Mouse (Mus musculus): ENCODE data around the gene Mras.

The Mras gene

DNA sequence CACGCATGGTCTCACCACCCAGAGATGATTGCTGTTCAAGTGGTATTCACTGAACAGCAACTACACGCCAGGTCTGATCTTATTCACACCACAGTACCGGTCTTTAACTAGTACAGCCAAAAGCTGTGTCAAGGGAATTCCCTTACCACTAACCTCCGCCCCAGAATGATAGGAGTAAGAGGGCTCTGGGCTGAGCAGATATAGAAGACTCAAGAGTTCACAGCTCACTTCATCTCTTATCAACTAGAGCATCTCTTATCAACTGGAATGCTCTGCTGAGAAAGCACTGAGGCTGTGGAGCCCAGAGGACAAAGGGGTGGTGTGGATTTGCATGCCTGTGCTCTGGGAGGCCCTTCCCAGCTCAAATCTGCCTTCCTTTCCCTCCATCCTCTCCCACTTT lies 25.4 kb downstream of the Mras start:
- no peak for DNase-seq (ENCODE audit: low read depth)

DNA sequence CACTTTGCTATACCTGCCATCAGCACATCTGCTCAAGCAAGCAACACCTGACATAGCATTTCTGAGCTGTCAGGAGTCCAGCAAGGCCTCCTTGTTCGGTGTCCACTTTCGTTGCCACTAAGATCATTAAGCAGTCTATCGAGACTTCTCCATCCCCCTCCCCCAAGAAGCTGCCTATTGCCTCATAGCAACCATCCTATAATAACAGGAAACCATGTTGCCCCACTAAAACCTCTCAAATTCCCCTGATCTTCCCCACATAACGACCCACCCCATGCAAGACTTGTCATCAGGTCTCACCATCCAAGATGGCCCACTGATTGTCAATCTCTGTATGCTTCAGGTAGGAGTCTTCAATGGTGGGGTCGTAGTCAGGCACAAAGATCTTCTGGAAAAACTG lies 26.1 kb downstream of the Mras start:
- no peak for DNase-seq (ENCODE audit: low read depth)

DNA sequence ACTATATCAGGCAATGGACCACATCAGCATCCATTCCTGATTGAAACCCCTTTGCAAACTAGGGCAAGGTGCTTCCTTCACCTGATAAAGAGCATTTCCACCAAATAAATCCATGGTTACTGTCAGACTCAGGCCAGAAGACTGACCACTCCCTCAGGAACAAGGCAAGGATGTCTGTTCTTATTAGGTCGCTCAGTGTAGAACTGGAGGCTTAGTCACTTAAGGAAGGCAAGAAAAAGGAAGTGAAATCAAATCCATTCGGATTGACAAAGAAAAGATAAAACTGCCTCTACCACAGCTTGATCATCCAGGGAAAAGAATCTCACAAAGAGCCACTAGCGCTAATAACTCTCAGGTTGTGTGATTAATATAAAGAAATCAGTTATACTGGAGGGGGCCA lies 27.9 kb downstream of the Mras start:
- no peak for DNase-seq (ENCODE audit: low read depth)

DNA sequence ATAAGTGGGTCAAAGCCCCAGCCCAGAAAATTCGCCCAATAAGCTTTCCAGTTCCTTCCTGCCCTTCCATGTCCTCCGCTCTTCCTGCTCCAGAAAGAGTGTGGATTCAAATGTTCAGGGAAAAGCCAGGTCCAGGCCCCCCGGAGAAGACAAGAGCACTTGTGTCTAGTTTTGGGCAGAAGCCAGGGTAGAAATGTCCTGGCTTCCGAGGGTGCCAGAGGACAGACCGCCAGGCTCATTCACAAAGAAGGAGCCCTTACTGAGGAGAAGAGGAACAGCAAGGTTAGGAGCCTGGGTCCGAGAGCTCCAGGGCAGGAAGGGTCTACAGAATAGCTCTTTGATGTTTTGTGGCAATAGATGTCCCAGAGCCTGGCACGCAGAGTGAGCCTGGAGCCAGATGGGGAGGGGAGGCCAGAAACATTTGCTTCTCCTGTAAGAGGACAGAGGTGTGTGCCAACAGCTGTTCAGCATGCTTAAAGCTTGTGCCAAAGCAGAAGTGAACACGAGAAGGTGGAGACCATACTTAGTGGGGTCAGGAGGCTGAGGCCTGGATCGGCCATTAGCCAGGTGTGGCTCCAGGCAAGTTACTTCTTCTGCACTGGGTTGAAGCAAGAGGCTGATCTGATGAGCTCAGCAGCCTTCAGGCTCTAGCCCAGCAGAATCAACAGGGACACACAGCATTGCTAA lies 35.8 kb downstream of the Mras start:
- no peak for DNase-seq (ENCODE audit: low read depth)

DNA sequence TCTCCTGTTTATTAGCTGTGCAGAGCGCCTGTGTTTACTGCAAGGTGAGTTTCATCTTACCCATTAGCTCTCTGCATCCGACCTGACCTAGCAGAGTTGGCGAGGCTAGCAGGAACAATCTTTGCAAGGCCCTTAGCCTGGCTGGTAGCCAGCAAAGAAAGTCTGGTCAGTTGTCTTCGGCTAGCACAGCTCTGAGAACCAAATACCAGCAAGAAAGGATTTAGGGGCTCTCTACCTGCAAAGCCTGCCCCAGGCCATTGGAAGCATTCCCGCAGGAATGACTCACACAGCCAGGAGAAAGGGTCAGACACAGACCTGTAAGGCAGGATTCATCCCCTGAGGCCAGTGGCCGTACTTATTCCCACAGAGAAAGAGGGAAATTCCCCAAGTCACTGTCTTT lies 36.4 kb downstream of the Mras start:
- no peak for DNase-seq (ENCODE audit: low read depth)

DNA sequence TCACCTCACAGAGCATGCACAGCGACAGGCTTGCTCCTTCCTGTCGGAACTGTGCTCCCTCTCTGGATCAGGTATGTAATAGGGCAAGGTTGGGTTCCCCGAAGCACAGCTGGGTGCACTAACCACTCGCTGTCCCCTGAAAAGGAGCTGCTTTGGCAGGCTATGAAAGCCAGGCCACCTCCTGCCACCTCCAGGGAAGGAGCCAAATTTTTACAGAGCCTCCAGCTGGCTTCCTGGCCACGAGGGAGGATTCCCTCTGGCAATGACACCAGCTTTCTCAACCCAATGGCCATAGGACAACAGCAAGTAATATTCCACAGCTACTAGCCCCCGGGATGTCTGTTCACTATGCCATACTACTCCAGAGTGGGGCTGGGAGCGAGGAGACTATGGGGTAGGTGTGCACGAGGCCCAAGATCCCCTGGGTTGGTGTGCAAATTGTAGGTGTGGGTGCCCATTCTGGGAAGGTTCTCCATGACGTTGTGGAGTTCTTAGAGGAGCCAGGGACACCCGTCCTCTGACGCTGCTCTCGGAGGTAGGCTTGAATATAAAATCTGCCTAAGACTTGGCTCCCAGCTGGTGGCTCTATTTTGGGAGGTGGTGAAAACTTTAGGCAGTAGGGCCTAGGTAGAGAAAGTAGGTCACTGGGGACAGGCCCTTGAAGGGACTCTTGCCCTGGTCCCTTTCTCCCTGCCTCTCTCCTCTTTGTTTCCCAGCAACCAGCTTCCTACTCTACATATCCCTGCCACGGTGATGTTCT lies 39.9 kb downstream of the Mras start:
- DNase-seq (ENCODE audit: low read depth), result no peak

DNA sequence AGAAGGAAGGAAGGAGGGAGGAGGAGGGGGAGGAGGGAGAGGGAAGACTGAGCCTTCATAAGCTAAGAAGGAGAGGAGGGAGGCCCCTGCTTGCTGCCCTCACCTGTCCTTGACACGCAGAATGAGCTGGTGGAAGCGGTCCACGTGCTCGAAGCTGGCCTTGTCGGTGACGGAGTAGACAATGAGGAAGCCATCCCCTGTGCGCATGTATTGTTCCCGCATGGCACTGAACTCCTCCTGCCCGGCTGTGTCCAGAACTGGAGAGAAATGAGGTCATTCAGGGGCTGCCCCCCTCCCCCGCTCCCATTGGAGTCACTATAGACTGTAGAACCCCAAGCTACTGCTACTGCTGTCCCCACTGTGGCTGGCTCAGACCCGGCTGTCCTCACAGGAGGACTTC lies 42.8 kb downstream of the Mras start:
- no peak for DNase-seq (ENCODE audit: low read depth)

DNA sequence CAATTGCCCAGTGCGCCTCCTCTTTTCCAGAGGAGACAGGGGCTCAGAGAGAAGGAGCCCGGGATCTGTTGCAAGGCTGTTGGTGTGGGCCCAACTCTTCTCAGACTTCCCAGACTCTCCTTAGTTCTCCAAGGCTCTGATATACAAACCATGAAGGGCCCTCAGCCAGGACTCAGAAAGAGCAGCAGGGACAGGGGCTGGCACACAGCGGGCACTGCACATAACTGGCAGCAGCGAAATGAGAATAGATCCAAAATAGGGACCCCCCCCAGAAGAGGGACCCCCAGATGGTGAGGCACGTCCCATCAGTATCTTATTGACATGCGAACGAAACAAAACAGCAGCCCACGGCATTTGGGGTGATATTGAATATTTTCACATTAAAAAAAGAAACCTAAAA lies 44.0 kb downstream of the Mras start:
- DNase-seq (ENCODE audit: low read depth), result no peak

DNA sequence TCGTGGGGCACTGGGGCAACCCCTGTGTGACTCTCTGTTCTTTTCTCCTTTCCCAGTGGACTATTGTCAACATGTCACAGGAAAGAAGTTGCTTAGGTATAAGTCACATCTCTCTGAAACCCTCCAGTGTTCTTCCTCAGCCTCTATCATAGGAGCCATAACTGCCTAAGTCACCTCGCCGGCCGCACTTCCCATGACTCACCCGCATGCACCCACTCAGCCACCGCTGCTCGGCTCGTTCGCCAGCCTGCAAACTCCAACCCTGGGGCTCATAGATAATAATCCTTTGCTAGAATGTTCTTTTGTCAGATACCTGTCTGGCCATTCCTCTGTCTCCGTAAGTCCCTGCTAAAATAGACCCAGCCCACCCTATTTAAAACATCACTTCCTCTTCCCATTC lies 45.6 kb downstream of the Mras start:
- no peak for DNase-seq (ENCODE audit: low read depth)

DNA sequence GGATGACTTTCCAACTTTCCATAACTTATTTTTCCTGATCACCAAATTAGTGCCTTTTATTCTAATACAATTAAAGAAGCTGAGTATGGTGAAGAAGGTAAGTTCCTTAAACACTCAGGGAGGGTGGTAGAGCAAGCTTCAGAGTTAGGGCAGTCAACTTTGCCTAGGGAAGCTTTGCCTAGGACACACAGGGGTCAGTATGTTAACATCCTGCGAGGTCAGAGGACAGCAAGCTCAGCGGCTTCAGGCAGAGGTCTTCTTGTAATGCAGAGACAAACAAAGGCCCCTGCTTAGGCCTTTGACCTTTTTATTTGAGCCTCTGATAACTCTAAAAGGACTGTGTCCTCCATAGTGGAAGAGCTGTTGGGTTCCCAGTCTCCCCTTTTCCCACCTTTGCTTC lies 46.5 kb downstream of the Mras start:
- no peak for DNase-seq (ENCODE audit: low read depth)

DNA sequence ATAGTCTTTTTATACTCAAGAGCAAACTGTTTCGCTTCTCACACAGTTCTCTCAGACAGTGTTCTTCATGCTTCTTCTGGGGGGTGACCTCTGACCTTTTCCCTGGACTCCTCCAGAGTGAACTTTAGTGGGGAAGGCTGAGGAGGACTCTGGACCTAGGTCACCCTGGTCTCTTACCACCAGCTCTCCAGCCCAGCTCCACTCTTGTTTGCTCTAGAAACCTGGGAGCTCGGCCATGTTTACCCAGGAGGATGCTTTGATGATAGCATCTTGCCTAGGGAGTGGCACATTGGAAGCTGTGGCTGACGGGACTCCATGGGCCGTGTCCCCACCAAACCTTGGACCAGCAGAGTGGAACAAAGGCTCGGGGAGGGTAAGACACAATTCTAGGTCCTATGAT lies 47.0 kb downstream of the Mras start:
- DNase-seq (ENCODE audit: low read depth), result no peak

DNA sequence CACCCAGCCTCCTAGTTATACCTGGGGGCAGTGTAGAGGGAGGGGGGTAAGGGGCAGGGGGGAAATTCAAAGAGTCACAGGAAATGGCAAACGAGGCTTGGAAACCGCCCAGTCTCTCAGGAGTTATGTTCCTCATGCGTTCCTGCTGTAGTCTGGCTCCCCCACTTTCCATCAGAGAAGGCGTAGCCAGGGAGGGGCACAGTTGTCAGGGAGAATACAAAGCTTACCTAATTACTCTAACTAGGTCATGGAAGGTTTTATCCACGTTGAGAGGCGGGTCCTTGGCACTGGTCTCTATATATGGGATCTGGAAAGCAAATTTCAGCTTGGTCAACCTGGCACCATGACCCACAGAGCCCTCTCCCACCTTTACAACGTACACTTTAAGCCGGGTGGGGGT lies 47.7 kb downstream of the Mras start:
- no peak for DNase-seq (ENCODE audit: low read depth)

DNA sequence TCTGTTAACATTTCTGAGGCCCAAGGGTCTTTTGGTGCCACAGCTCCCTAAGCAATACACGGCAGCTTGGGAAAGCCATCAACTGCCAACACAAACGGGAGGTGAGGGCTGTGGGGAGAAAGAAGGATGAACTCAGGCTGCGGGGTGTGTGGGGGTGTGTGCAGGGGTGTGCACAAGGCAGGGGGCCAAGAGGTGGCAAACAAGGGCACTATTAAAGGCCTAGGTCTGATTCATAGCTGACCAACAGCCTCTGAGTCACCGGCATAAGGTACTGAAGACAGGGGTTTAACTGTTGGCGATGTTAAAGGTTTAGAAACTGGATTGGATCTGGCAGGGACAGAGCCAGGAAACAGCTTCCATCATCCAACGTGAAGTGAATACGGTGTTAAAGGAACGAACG lies 48.3 kb downstream of the Mras start:
- no peak for DNase-seq (ENCODE audit: low read depth)

DNA sequence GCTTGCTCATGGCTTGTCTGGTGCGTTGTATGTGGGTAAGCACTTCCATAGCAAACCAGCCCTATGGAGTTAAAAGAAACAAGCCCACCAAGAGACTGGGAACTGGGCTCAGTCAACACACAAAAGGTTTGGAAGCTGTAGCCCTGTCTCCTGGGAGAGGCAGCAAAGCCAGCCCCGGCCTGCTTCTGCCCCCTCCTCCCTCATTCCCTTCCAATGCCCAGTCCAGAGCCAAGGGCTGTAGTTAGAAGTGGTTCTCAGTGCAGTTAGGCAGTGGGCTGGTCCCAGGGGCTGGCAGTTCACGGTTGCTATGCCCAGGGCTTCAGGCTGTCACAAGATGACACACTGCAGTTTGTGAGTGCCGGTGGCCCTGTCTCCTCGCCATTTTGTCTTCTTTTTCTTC lies 49.1 kb downstream of the Mras start:
- no peak for DNase-seq (ENCODE audit: low read depth)

DNA sequence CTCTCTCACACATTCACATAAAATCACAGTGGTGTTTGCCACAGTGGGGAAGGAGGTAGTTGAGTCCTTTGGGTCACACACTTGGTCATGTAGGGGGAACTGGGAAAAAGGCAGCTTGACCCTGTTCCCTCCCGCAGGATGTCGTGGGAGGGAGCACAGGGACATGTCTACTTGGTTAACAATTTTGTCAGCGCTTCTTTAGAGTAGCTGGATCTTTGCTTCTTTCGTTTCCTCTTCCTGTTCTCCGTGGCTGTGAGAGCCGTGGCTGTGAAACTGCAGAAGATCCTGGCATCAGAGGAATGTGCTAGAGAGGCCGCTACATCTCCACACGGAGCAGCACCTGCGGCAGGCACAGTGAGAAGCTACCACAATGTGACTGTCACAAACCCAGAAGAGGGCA lies 54.6 kb downstream of the Mras start:
- DNase-seq (ENCODE audit: low read depth), result no peak

DNA sequence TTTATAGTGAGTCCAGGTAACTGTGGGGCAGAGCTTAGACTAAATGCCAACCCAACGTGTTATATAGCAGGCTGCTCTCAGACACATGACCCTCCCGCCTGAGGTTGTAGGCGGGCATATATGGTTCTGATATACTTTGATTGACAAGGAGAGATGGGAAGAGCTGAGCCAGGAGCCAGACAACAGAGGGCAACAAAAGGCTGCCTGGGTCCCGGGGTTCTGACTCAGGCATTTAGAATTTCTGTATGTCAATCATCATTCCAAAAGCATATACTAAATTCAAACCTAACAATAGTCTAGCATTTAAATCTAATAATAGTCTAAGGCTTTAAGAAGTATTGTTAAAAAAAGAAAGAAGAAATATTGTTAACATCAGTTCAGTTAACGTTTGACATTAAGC lies 58.0 kb downstream of the Mras start:
- DNase-seq (ENCODE audit: low read depth), result no peak

DNA sequence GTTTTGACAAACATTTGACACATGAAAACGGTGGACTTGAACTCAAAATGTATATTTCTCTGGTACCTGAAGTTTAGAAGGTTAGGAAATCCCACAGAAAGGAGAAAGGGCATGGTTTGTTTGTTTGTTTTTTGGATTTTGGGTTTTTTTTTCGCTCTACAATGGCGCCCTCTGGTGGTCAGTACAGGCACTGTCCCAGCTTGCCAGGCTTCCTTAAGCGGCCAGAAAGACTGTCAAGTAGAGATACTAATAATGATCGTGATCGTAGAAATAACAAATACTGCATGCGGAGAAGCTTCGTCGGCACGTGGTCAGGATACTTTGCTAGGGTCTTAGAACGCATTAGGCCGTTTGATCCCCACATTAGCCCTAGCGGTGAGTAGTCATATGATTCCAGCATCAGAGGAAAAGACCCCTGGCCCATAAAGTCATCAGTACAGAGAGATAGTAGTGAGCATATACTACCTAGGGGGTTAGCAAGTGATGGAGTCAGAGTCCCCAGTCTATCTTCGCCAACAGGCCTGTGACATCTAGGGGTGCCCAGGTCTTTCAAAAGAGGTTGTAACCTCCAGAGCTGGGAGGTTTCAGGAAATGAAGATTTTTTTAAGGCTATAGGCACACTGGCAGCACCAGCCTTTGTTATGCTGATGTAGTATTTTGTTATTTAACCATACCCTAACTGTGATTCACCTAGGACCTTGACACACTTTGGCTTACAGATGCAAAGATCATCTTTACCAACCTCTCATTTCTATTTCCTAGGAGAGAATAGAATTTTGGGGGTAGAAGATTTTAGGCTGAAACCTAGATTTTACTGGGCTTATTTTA lies 60.4 kb downstream of the Mras start:
- peak; percentile 40 for DNase-seq (ENCODE audit: low read depth)

DNA sequence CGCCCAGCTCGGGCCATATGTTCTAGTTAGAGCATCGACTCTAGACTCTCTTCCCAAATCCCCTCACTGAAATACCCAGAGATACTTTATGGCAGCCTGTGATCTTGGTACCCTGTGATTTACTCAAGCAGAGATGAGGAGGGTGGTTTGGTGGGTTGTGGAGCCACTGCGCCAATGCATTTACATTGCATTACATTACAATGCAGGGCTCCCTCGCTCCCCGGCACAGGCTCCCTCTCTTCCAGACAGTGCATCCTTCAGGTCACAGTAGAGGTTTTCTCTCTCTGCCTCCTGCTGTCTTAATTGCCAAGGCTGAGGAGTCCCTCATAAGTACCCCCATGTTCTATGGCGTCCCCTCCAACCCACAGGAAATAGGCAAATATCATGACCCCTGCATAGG lies 68.8 kb downstream of the Mras start:
- no peak for DNase-seq (ENCODE audit: low read depth)

DNA sequence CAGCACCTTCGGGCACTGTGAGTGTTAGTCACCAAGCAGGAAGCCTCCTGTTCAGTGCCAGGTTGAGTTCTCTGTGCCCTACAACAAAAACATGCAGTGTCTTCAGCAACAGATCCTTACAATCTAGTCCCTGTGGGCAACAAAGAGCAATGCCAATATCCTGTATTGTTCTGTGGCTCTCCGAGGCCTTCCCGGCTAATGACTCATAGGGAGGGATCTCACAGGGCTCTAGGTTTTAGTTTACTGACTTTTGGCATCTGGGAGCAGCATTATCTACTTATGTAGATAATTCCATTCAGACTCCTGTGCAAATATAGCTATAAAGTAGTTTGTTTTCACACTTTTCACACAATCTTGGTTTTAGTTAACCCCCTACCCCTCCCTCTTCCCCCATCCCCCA lies 71.3 kb downstream of the Mras start:
- DNase-seq (ENCODE audit: low read depth), result no peak

DNA sequence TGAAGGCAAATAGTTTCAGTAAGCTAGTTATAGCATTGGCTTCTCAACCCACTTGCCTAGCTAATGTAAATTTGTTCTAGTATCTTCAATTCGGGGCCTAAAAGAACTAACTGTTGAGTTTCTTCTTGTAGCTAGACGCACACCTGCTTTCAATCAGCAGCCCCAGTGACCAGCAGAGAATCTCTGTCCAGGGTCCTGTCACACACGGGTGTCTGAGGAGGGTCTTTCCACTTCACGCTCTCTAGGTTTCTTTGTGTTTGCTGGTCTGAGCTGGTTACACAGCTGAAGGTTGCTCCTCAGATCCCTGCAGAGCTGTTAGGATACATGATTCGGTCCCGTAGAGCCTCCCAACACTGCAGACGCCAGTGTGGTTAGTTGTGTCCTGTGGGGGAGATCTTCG lies 74.1 kb downstream of the Mras start:
- DNase-seq (ENCODE audit: low read depth), result no peak

DNA sequence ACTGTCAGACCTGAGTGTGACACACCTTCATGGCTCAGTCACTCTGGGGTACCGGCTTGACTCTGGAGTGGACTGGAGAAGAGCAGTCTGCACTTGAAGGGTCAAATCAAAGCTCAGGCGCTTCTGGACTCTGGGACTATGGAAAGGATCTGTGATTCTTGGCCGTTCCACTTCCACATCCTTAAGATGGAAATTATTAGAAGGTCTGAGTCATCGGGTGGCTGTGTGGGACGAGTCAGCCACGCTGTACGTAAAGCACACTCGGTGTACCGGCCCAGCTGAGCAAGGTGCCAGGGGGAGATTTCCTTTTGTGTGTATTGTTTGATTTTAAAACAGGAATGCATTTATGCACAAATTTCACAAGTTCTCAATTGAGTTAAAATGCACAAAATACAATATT lies 75.2 kb downstream of the Mras start:
- no peak for DNase-seq (ENCODE audit: low read depth)

DNA sequence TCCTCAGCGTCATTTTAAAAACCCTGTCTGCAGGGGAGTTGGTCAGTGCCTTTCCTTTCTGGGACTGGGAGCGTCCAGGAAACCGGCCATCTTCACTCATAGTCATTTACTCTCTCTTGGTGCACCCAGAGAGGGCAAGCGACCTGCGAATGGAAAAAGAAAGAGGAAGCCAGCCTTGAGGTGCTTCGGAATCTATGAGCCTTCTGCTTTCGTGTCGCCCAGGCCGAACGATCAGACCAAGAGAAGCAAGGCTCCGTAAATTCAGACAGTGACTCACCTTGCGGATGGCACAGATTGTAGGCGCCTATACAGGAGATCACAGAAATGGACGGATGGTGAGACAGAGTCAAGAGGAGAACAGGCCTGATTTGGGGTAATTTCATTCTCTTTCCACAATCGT lies 78.2 kb downstream of the Mras start:
- no peak for DNase-seq (ENCODE audit: low read depth)
